Mouse (Mus musculus) brain, embryonic 18.5 days (tissue): Measurements from ENCODE around the gene Gna13.

Experiments
- DNase-seq: peaks from one replicate; pipeline ENCODE4 v3.0.0-alpha.2; 2012; ENCODE audit warnings: low read depth, low spot score

Gna13 gene

DNA sequence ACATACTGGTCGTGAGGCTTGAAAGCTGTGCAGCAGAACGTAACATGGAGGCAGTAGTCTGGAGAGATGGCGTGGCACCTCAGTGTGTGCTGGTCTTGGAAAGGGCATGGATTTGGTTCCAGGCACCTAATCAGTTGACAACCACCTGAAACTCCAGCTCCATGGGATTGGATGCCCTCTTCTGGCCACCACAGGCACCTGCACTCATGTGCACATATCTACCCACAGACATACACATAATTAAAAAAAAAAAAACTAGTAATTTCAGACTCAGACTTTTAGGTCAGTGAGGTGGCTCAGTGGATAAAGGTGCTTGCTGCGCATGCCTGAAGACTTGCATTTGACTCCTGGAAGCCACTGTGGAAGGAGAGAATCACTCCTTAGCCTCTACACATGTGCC lies 59.6 kb downstream of the Gna13 start:
- no peak for DNase-seq

DNA sequence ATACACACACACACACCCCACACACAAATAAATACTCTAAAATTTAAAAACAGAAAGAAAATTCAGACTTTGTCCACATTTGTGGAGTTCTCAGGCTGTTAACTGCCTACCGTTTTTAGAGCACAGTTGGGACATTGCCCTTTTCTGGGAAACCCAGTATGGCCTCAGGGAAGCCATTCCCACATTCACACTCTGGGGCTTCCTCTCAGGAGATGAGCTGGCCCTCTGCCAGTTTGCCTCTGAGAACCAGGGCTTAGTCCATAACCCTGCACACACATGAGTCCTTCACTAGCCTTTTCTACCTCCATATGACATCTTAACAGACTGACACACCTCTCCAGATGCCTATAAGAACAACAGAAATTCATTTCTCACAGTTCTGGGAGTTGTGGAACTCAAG lies 60.7 kb downstream of the Gna13 start:
- no peak for DNase-seq

DNA sequence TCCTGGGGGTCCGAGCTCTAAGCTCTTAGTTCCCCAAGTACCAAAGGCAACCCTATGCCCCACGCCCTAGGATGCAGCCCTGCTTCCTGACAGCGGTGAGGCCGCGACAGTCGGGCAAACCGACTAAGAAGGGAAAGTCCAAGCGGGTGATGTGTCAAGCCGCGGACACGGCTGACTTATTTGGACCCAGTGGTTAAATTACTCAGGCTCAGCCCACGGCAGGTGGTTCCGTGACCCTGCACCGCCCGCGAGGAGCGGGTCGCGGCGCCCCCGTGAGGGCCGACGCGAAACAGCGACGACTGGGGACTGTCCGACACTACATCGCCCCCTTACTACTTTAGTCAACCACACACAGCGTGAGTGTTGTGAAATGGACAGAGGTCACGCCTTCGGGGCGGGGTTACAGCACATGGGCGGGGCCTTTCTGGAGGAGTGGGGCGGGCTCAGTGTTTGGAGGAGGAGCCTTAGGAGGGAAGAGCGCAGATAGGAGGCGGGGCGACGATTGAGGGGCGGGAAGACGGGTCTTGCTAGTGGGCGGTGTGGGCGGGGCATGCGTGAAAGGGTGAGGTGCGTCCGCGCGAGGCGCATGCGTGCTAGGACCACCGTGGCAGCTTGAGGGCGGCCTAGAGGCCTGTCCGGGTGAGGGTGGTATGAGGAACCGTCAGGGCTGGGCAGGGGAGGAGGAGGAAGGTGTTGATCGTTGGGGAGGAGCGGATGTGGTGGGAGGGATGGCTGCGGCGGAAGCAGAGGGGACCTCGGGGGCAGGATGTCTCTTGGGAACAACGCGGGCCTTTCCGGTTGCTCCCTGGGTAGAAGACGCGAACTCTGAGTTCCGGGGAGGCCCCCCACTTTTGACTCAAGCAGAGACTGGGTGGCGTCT lies 63.0 kb downstream of the Gna13 start, which contains the start of gene Amz2:
Amz2 (plus strand) TSS at position 555 of the 880 bp plus-strand sequence.
- DNase-seq = peak; percentile 95

GRCm38 (mm10) chr11:109426272-109426586 lies 63.6 kb downstream of the Gna13 start:
- no peak for DNase-seq

- no peak for DNase-seq
Observed at GRCm38 (mm10) chr11:109427353-109427752, 64.7 kb downstream of the Gna13 start.

GRCm38 (mm10) chr11:109434233-109434798 lies 71.7 kb downstream of the Gna13 start:
- DNase-seq = no peak

DNA sequence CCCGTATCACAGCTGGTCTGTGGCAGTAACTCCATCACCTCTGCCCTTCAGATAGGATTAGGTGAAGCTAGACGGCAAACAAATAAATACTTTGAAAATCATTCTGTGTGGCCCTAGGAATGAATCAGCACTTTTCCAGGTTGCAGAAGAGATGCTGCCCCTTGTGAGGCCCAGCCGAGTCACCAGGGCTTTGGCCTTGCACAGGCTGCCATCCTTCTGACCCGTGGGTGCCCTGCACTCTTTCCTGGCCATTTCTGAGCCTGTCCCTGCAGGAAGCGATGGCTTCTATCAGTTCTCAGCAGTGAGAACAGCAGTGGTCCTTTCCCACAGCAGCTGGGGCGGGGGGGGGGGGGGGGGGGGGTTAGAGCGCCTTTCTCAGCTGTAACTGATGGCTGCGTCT lies 74.3 kb downstream of the Gna13 start:
- DNase-seq = no peak

DNA sequence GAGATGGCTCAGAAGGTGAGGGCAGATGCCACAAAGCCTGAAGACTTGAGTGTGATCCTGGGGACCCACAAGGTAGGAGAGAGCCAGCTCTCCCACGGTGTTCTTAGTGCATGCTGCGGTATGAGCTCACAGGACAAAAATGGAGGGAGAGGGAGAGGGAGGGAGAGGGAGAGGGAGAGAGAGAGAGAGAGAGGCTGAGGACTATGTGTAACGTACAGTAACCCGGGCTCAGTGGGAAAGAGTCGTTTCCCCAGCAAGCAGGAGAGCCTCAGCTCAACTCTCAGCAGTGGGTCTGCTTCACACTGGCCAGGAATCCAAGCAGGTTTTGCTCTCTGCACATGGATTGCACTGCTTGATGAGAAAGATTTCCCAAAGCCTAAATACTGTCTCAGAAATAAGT lies 76.6 kb downstream of the Gna13 start:
- no peak for DNase-seq

- DNase-seq = no peak
Observed at GRCm38 (mm10) chr11:109439829-109440340, 77.3 kb downstream of the Gna13 start.

- no peak for DNase-seq
Observed at GRCm38 (mm10) chr11:109440641-109441040, 78.0 kb downstream of the Gna13 start.

- DNase-seq = no peak
Observed at GRCm38 (mm10) chr11:109441119-109441518, 78.5 kb downstream of the Gna13 start.

DNA sequence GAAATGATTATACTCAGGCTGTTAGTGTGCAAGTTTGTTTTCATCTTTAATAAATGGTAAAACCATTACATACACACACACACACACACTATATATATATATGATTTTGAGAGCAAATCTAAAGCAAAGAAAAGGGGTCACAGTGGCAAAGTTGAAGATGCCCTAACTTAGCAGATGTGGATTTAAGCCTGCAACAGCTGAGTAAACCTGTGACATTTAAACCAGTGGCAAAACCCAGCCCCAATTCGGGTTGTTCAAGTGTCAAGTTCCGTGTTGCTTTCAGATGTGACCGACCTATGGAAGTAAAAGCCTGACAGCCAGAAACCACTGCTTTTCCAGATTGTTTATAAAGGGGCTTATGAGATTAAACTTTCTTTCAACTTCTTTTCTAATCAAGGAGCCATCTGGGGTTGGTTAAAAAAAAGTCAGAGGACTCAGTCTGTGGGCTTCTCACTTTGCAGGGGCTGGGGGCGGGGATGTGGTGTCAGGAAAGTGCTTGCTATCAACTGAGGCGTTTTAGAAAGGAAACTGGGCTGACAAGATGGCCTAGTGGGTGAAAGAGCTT lies 79.6 kb downstream of the Gna13 start:
- no peak for DNase-seq

- DNase-seq = no peak
Observed at GRCm38 (mm10) chr11:109443468-109444263, 81.0 kb downstream of the Gna13 start.

GRCm38 (mm10) chr11:109444600-109444999 lies 82.0 kb downstream of the Gna13 start:
- no peak for DNase-seq

GRCm38 (mm10) chr11:109445438-109446035 lies 82.9 kb downstream of the Gna13 start:
- DNase-seq = no peak
